Mouse (Mus musculus): ENCODE data around the gene Plac9a. TPM values are rescaled to one million over a fixed set of nuclear protein-coding genes. Genes with fewer than 3 reads are reported as not detected.

The Plac9a gene
- polyA plus RNA-seq (2012; ENCODE audit: low replicate concordance), result 0.64 TPM in 1 of 2 replicates, not detected in the other

DNA sequence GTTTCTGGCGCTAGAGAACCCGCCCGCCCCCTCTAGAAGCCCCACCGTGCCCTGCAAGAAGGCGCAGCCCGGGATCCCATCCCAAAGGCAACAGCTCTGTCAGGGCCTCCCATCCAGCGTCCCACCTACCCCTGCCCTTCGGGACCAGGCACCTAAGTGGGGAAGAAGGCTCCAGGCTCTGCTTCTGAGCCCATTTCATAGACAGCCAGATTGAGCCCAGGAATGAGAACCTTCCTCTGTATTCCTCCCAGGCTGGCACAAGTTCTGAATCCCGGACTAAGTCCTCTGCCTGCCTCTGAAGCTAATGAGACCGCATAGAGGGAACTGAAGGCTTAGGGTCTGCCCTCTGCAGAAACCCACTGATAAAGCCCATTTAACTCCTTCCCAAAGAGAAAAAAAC, at the start of gene Plac9a:
Gene Plac9a, minus strand, starts transcription at position 101 of the 400 bp plus-strand sequence.

DNA sequence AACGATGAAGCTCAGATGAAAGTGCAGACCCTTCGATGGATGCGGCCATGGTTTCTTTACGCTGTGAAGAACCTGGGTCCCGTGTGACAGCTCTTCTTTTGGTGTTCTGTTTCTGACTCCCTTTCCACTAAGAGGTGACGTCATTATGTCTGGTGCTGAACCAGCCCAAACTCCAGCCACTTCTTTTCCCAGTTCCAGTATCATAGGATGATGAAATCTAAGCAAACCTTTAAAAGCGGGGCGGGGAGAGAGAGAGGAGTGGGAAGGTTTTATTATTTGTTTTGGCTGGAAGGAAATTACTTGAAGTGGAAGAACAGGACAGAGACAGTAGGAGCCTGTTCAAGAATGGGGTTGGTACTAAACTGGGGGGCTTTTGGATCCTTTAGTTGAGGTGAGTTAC, 35.1 kb upstream of the Plac9a start, which contains the start of gene Cphx1:
Gene Cphx1, plus strand, starts transcription at position 301 of the 400 bp plus-strand sequence.

DNA sequence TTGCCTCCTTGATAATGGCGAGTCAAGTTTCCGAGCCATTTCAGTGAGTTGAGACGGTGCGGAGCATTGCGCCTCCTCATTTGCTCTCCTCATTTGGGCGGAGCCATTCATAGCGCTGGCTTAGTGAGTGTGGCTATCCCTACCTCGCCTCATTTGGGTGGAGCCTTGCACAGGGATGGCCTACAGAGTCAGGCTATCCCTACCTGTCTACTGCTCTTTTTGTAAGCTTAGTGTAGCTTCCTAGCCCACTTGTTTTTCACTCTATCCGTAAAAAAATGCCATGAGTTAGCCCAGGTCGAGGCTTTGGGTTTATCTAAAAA, 24.6 kb upstream of the Plac9a start, which contains the start of gene Tmem254a:
Gene Tmem254a, minus strand, starts transcription at position 111 of the 320 bp plus-strand sequence.

DNA sequence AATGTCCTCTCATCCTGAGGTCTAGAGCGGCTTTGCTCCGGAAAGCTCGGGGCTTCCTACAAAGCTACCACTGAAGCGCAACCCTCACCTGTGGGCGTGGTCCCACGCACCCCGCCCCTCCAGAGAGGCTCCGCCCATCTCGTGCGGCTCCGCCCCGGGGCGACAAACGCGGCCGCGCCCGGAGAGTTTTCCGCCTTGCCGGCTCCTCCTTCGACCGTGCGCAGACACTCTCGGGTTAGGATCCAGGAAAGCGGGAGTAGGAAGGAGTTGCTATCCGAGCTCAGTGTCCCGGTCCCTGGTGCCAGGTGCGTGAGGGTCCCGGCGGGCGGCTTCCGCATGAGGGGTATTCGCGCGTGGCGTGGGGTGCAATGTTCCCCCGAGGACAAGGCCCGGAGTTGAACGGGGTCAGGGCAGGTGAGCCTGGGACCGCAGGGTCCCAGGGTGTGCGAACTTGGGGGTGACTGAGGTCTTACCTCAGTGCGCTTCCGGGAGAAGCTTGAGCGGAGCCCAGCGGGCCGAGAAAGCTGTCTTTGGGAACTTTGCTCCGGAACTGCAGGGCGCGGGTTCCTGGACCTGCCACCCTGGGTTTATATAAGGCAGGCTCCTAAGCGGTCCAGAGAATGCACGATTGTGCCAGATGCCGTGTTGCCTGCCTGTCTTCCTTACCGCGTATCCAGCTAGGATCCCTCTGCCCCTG, 60.8 kb downstream of the Plac9a start, which contains the start of gene Anxa11:
Gene Anxa11, plus strand, starts transcription at position 166 of the 697 bp plus-strand sequence.

Other genes starting within 250 kb of the Plac9a start
- gene Ppif, start 208.9 kb downstream of the Plac9a start, polyA plus RNA-seq (2012; ENCODE audit: low replicate concordance), result 36.5 and 49.4 TPM in 2 replicates
- 3.0 and 4.1 TPM in 2 replicates for gene Zcchc24, start 134.1 kb downstream of the Plac9a start, polyA plus RNA-seq (2012; ENCODE audit: low replicate concordance)
- 128 and 147 TPM in 2 replicates for gene Anxa11, start 60.9 kb downstream of the Plac9a start, polyA plus RNA-seq (2012; ENCODE audit: low replicate concordance)
- gene Tmem254a, start 24.6 kb upstream of the Plac9a start, polyA plus RNA-seq (2012; ENCODE audit: low replicate concordance), result 1.2 TPM in 1 of 2 replicates, not detected in the other
- gene Cphx1, start 35.2 kb upstream of the Plac9a start, polyA plus RNA-seq (2012; ENCODE audit: low replicate concordance), result not detected in 2 replicates
- gene Duxbl1, start 75.5 kb upstream of the Plac9a start, polyA plus RNA-seq (2012; ENCODE audit: low replicate concordance), result not detected in 2 replicates
- 1.9 and 2.4 TPM in 2 replicates for gene Gm9780, start 139.6 kb upstream of the Plac9a start, polyA plus RNA-seq (2012; ENCODE audit: low replicate concordance)
- gene Tmem254c, start 164.3 kb upstream of the Plac9a start, polyA plus RNA-seq (2012; ENCODE audit: low replicate concordance), result 2.2 and 3.6 TPM in 2 replicates
- gene Cphx2, start 178.4 kb upstream of the Plac9a start, polyA plus RNA-seq (2012; ENCODE audit: low replicate concordance), result not detected in 2 replicates
- gene Cphx3, start 179.2 kb upstream of the Plac9a start, polyA plus RNA-seq (2012; ENCODE audit: low replicate concordance), result not detected in 2 replicates
- not detected in 2 replicates for gene Duxbl2, start 215.2 kb upstream of the Plac9a start, polyA plus RNA-seq (2012; ENCODE audit: low replicate concordance)

All from leukemia stem cell, adult 10-12 weeks (primary cell).